Mouse (Mus musculus): ENCODE measurements around the gene Ropn1l.

- TF ChIP-seq HCFC1 (IDR thresholded peaks at IDR 0.05; ENCODE audit: low read depth, low read length): no peak
- no peak for TF ChIP-seq CTCF (conservative IDR thresholded peaks at IDR 0.05 in 1 of 2, IDR thresholded peaks at IDR 0.05 in 1 of 2; ENCODE audit: low read depth in 2 of 2, low read length in 2 of 2)
- no peak for TF ChIP-seq EP300 (IDR thresholded peaks at IDR 0.05; ENCODE audit: low read length)
- no peak for TF ChIP-seq MXI1 (IDR thresholded peaks at IDR 0.05; ENCODE audit: low read depth, low read length)
- TF ChIP-seq CHD2 (IDR thresholded peaks at IDR 0.05; ENCODE audit: low read length): no peak
- TF ChIP-seq UBTF (IDR thresholded peaks at IDR 0.05; ENCODE audit: low read depth, low read length): no peak
- no peak for TF ChIP-seq KAT2A (IDR thresholded peaks at IDR 0.05; ENCODE audit: insufficient replicate concordance, low read length)
- no peak for TF ChIP-seq ZMIZ1 (IDR thresholded peaks at IDR 0.05; ENCODE audit: low read depth, low read length)
- no peak for TF ChIP-seq USF1 (IDR thresholded peaks at IDR 0.05; ENCODE audit: low read depth, low read length)
- TF ChIP-seq BHLHE40 (IDR thresholded peaks at IDR 0.05; ENCODE audit: low read depth, low read length): no peak
Observed at GRCm38 (mm10) chr15:31393402-31393801, 60.1 kb downstream of the Ropn1l start.
